Mouse (Mus musculus) neutrophil, adult 5-6 weeks (primary cell): ENCODE results near the gene Gm17728. TPM values are rescaled to one million over a fixed set of nuclear protein-coding genes. Genes with fewer than 3 reads are reported as not detected.
"Not testable (repeated sequence)": the region's sequence is repeated elsewhere in the genome, so short reads cannot be mapped to it uniquely, and the experiment has no call there.

ENCODE experiments used
- ATAC-seq: fragments of 151-379, 151-347 bp; 2 replicates; pipeline ENCODE4 v1.8.0; 2017; ENCODE audit warnings: mild to moderate bottlenecking, moderate TSS enrichment; ENCODE audit not compliant: insufficient number of reproducible peaks, poor library complexity, low FRiP score, severe bottlenecking; ENCODE audit errors: extremely low read depth
- total RNA-seq: library from RNA; stranded (forward); fragments of 200-1000 nt; gene quantifications from 2 replicates; pipeline ENCODE4 v1.2.3, GENCODE M21; 2017

Gm17728 gene
- not detected in 2 replicates for total RNA-seq

DNA sequence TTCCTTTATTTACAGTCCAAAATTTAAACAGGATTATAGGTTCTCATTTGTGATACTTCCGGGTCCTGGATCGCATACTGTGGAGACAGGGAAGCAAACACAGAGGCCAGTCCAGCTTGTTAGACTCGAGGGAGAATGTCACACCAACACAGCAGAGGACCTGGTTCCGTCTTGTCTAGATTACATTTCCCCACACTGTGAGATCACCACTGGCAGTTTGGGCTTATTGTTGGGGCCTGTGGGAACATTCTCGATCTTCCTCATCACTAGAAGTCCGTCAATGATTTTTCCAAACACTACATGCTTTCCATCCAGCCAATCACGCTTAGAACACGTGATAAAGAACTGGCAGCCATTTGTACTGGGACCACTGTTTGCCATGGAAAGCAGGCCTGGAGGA lies at the start of gene Gm17728:
Gene Gm17728 (plus strand): TSS at position 301 of the 400 bp plus-strand sequence.
- ATAC-seq, result not testable (repeated sequence)

DNA sequence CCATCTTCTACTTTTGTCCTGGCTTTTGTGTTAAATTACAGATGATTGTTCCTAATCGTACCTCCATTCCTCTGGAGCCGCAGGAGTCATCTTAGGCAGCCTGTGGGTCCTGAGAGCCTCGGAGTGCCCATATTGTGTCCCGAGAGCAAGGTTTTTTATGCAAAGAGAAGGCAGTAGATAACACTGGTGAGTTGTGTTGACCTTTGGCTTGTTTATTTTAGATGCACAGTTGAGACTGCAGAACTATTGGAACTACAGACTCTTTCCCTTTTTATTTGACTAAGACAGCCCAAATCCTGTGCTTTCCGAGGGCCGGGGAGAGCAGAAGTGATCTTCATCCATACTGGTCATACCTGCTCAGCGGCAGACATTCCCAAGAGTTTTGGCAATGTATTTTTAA lies 24.4 kb upstream of the Gm17728 start:
- ATAC-seq, result no peak

DNA sequence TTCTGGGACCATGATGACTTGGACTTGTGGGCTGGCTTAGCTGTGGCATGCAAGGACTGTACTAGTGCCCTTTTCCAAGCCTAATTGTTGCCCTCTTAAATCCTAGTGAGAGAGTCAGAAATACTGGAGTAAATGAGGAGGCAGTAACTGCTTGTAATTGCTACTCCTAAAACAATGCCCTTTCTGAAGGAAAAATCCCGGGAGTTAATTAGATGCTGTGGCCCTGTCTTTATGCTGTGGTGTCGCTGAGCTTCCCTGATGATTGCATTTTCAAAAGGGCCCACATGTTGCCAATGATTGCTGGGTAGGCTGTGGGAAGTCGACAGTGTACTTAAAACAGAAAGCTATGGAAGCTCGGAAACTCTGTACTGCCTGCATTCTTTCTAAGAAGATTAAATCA lies 23.3 kb upstream of the Gm17728 start:
- ATAC-seq, result no peak

DNA sequence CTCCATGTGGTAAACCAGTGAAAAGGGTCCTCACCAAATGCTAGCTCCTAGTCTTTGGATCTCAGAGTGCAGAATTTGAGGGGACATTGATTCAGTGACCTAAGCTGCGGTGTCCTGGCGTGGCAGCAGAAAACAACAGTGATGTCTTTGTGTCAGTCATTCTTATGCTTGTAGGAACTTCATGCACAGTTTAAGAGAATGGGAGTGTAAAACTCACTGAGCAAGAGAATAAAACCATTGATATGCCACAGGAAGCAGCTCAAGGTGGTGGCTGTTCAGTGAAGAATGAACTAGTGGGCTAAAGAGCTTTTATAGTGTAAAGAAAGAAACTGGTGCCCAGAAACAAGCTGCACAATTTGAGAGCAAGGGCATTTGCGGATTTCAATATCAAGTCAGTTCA lies 17.9 kb upstream of the Gm17728 start:
- no peak for ATAC-seq

DNA sequence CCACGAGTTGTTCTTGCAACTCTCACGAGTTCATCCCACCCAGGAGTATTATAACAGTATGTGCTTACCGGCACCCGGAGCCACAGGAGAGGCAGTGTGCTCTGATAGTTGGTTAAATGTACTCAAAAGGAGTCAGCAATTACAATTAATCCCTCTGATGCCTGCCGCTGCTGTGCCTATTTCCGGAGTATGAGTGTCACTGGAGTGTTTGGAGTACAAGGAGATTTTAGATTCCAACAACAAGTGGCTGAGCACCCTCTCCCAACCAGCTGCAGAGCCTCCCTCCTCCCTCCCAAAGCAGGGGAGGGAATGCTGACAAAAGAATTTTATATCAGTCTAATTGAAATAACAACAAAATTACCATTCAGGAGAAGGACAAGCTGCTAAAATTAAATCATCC lies 14.2 kb upstream of the Gm17728 start:
- ATAC-seq, result no peak

DNA sequence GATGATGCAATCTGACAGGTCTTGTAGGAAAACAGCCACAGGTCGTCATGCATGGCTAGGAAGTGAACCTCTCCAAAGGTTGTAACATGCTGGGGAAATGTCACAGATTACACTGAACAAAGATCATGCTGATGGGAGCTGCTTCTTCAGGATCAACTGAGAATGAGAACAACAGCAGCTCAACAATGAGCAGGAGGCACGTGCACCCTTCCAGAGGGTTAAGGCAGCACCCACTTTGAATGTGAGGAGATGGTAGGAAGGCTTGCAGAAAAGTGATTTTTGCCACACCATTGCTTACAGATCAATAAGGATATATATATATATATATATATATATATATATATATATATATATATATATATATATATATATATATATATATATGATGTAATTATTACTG lies 2.8 kb upstream of the Gm17728 start:
- no peak for ATAC-seq

DNA sequence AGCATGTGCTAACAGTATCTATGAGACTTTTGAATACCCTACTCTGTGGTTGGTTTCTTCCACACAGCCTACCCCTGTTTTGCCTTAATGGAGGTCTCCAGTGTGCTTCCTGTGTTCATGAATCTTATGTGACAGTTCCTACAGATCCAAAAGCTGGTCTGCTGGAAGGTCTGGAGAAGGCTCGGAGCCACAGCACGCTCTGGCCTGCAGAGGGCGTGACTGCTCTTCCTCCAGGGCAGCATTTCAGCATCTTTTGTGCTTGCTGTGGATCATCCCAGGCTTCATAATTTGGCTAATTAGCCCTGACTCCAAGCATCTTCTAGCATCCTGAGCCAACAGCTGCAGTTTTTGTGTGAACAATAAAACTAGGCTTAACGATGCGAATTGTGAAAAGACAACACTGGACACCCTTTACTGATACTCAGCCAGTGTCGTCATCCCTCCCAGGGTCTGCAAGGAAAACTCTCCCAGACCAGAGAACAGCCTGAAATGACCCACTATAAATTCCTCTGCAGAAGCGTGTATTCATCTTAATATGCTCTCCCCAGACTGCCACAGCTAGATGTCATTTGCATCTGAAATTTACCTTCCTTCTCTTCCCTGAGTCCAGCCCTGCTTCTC lies 6.6 kb downstream of the Gm17728 start:
- ATAC-seq, result no peak

DNA sequence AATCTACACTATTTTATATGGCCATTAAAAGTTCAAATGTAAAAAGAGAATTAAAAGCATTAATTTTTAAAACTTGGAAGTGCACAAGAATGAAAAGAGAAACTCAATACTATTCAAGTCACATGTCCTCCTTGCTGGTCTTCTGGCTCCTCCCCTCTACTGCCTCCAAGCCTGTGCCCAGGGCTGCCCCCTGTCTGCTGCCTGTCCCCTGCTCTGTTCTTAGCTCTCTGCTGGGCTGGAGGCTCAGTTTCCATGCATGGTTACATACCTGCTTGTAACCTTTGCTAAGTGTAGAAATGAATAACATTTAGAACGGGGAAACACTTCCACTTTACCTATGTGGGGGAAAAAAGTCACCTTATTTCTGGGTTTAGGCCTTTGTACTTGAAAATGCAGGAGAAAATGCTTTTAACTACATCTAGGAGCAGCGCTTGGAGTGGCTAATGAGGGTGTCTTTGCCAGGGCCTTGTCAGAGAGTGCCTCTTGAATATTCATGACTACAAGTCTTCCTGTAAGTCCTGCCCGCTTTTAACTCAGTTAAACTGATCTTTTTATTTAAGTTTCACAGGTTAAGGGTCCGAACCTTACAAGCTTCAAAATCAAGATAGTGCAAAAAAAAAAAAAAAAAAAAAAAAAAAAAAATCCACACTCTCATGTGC lies 18.3 kb downstream of the Gm17728 start:
- ATAC-seq, result no peak

DNA sequence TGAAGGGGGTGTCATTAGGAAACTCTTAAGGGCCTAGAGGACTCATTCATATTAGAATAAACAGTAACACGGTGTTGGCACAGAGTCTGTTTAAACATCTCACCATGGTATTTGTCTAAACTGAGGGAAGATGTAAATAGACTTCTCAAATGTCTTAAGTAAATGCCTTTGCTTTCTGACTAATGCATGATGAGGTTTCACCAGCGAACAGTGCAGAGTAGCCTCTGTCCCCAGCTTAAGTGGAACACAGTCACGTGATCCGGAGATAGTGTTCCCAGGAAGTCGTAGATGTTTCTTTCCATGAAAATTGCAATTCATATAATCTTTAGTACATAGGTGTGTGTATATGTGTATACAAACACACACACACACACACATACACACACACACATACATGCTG lies 34.5 kb downstream of the Gm17728 start:
- no peak for ATAC-seq

DNA sequence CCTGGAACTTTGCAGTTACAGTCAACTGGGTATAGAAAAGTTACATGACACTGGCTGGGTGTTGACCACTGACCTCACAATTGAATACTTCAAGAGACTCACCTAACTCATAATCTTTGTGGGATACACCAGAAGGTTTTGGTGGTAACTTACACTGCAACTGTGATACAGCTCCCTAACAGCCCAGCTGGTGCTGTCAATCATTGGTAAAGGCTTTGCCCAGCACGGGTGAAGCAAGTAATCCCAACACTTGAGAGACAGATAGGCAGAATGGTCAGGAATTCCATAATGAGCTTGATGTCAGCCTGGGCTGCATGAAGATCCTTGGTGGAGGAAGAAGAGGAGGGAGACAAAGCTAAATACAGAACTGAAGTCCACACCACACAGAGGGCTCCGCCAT lies 39.0 kb downstream of the Gm17728 start:
- ATAC-seq, result no peak

Other genes starting within 250 kb of the Gm17728 start
- gene Pabpc6, start 247.7 kb downstream of the Gm17728 start, total RNA-seq, result not detected in 2 replicates